Mouse (Mus musculus): ENCODE results near the gene Krtap15. TPM values are rescaled to one million over a fixed set of nuclear protein-coding genes. Genes with fewer than 3 reads are reported as not detected.

Krtap15 gene
- polyA plus RNA-seq (2012; rRNA removed; ENCODE audit: low replicate concordance): not detected in 2 replicates

DNA sequence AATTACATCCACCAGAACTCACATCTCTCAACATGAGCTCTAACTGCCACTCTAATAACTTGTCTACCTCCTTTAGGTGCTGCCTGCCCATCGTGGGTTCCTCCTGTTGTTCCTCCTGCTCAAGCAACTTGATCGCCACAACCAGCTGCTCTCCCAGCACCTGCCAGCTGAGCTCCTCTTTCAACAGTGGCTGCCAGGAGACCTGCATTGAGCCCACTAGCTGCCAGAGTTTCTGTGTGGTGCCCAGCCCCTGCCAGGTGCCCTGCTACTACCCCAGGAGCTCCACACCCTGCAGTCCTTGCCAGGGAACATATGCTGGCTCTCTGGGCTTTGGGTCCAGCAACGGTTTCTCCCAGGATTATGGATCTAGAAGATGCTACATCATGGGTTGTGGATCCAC lies at the start of gene Krtap15:
Krtap15 (plus strand) TSS at position 150 of the 400 bp plus-strand sequence.

DNA sequence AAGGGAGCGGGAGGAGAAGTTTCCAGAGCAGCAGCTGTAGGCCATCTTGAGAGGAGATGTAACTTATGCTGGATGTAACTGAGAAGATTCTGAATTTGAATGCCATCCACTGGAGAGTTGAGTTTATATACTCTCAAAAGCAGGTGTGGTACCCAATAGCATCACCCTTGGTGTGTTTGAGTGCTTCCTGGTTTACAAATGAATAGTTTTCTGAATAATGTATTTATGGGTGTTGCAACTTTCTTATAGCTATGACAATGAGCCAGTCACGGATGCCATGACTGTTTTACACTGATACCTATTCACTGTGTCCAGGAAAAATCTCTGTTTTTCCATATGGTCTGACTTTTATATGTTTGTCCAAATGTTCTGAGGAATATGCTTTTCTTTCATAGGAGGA lies 45.9 kb upstream of the Krtap15 start, which contains the start of gene 2310057N15Rik:
2310057N15Rik (minus strand) TSS at position 101 of the 400 bp plus-strand sequence.

GRCm38 (mm10) chr16:88777596-88777995 lies 42.4 kb upstream of the Krtap15 start, which contains the start of gene Gm5965:
TSS of gene Gm5965 (plus strand) at chr16:88777896.

DNA sequence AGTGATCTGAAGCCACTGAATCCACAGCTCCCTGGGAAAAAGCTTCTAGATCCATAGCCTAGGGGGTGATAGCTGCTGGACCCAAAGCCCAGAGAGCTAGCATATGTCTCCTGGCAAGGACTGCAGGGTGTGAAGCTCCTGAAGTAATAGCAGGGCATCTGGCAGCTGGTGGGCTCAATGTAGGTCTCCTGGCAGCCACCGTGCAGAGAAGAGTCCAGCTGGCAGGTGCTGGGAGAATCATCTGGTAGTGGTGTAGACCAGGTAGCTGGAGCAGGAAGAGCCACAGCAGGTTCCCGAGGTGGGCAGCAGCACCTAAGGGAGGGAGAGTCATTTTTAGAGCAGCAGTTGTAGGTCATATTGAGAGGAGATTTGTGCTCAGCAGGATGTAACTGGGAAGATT lies 8.2 kb upstream of the Krtap15 start, which contains the start of gene Gm20741:
Gm20741 (minus strand) TSS at position 394 of the 400 bp plus-strand sequence.

DNA sequence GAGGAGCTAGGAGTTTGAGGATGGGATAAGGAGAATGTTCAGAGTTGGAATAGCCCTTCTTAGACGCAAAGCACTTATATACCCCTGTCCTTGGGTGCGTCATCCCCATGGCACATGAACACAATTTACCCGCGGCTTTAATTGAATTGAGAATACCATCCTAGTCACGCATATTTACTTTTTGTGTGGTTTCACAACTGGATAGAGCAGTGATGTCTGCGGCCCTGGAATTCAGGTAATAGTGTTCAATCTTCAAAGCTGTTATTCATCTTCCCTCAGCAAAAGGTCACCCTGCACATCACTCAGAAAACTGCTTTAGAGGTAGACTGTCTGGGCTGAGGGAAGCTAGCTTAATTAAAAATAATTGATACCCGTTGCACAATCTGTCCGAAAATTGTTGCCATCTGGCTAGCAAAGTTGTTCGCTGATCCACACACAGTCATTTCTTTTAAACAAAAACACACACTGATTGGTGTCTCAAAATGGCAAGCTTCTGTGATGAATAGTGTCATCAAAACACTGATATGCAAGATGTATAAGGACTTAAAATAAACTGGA lies 6.2 kb downstream of the Krtap15 start, which contains the start of gene Krtap14:
Krtap14 (minus strand) TSS at position 51 of the 558 bp plus-strand sequence.

DNA sequence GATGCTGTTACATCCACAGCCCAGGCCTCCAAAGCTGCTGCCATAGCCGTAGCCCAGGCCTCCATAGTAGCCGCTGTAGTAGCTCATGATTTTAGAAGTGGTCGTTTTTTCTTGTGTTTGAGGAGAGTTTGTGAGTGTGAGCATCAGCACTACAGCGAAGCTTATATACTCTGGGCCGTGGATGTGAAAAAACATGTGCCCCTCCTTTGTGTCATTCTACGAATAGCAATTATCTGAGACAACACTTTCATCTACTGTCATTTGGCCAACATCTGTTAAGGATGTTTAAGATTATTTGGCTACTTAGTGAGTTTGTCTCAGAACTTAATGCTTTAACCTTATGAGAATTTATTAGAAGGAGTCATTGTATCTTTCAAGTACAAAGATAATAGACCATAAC lies 49.3 kb downstream of the Krtap15 start, which contains the start of gene Krtap19-1:
Krtap19-1 (minus strand) TSS at position 101 of the 400 bp plus-strand sequence.

GRCm38 (mm10) chr16:88874169-88874568 lies 54.2 kb downstream of the Krtap15 start, which contains the start of gene Krtap19-2:
TSS of gene Krtap19-2 (minus strand) at chr16:88874269.

GRCm38 (mm10) chr16:88877938-88878337 lies 57.9 kb downstream of the Krtap15 start, which contains the start of gene Krtap19-3:
TSS of gene Krtap19-3 (minus strand) at chr16:88878038.

Other genes with a start within 250 kb of the Krtap15 start
- gene Krtap24-1, start 207.9 kb upstream of the Krtap15 start, polyA plus RNA-seq (2012; rRNA removed; ENCODE audit: low replicate concordance): not detected in 2 replicates
- gene 2310079G19Rik, start 192.5 kb upstream of the Krtap15 start, polyA plus RNA-seq (2012; rRNA removed; ENCODE audit: low replicate concordance): not detected in 2 replicates
- not detected in 2 replicates for gene Krtap26-1, start 172.4 kb upstream of the Krtap15 start, polyA plus RNA-seq (2012; rRNA removed; ENCODE audit: low replicate concordance)
- not detected in 2 replicates for gene Krtap27-1, start 148.5 kb upstream of the Krtap15 start, polyA plus RNA-seq (2012; rRNA removed; ENCODE audit: low replicate concordance)
- gene 2310061N02Rik, start 112.3 kb upstream of the Krtap15 start, polyA plus RNA-seq (2012; rRNA removed; ENCODE audit: low replicate concordance): not detected in 2 replicates
- not detected in 2 replicates for gene Krtap13-1, start 91.4 kb upstream of the Krtap15 start, polyA plus RNA-seq (2012; rRNA removed; ENCODE audit: low replicate concordance)
- gene Krtap13, start 68.6 kb upstream of the Krtap15 start, polyA plus RNA-seq (2012; rRNA removed; ENCODE audit: low replicate concordance): not detected in 2 replicates
- not detected in 2 replicates for gene 2310034C09Rik, start 61.4 kb upstream of the Krtap15 start, polyA plus RNA-seq (2012; rRNA removed; ENCODE audit: low replicate concordance)
- gene 2310057N15Rik, start 46.0 kb upstream of the Krtap15 start, polyA plus RNA-seq (2012; rRNA removed; ENCODE audit: low replicate concordance): not detected in 2 replicates
- gene Gm5965, start 42.3 kb upstream of the Krtap15 start, polyA plus RNA-seq (2012; rRNA removed; ENCODE audit: low replicate concordance): not detected in 2 replicates
- not detected in 2 replicates for gene Gm20741, start 8.0 kb upstream of the Krtap15 start, polyA plus RNA-seq (2012; rRNA removed; ENCODE audit: low replicate concordance)
- not detected in 2 replicates for gene Krtap14, start 5.9 kb downstream of the Krtap15 start, polyA plus RNA-seq (2012; rRNA removed; ENCODE audit: low replicate concordance)
- gene Krtap19-1, start 49.2 kb downstream of the Krtap15 start, polyA plus RNA-seq (2012; rRNA removed; ENCODE audit: low replicate concordance): not detected in 2 replicates
- gene Krtap19-2, start 54.1 kb downstream of the Krtap15 start, polyA plus RNA-seq (2012; rRNA removed; ENCODE audit: low replicate concordance): not detected in 2 replicates
- gene Krtap19-3, start 57.8 kb downstream of the Krtap15 start, polyA plus RNA-seq (2012; rRNA removed; ENCODE audit: low replicate concordance): not detected in 2 replicates
- not detected in 2 replicates for gene Krtap19-4, start 64.9 kb downstream of the Krtap15 start, polyA plus RNA-seq (2012; rRNA removed; ENCODE audit: low replicate concordance)
- gene Krtap19-5, start 76.2 kb downstream of the Krtap15 start, polyA plus RNA-seq (2012; rRNA removed; ENCODE audit: low replicate concordance): not detected in 2 replicates
- not detected in 2 replicates for gene Krtap19-9b, start 112.0 kb downstream of the Krtap15 start, polyA plus RNA-seq (2012; rRNA removed; ENCODE audit: low replicate concordance)
- not detected in 2 replicates for gene Krtap16-3, start 142.7 kb downstream of the Krtap15 start, polyA plus RNA-seq (2012; rRNA removed; ENCODE audit: low replicate concordance)
- not detected in 2 replicates for gene Krtap22-2, start 190.5 kb downstream of the Krtap15 start, polyA plus RNA-seq (2012; rRNA removed; ENCODE audit: low replicate concordance)
- gene Gm10229, start 195.1 kb downstream of the Krtap15 start, polyA plus RNA-seq (2012; rRNA removed; ENCODE audit: low replicate concordance): not detected in 2 replicates
- gene Krtap6-1, start 211.5 kb downstream of the Krtap15 start, polyA plus RNA-seq (2012; rRNA removed; ENCODE audit: low replicate concordance): not detected in 2 replicates
- not detected in 2 replicates for gene Gm10228, start 221.3 kb downstream of the Krtap15 start, polyA plus RNA-seq (2012; rRNA removed; ENCODE audit: low replicate concordance)
- not detected in 2 replicates for gene Krtap6-5, start 227.7 kb downstream of the Krtap15 start, polyA plus RNA-seq (2012; rRNA removed; ENCODE audit: low replicate concordance)
- gene 1110025L11Rik, start 243.8 kb downstream of the Krtap15 start, polyA plus RNA-seq (2012; rRNA removed; ENCODE audit: low replicate concordance): not detected in 2 replicates